Mouse (Mus musculus) G1E (cell line): ENCODE measurements around the gene Btbd9. TPM values are rescaled to one million over a fixed set of nuclear protein-coding genes. Genes with fewer than 3 reads are reported as not detected.

Experiments used
- ATAC-seq: 2 replicates; pipeline ENCODE4 v1.8.0; 2016; ENCODE audit warnings: mild to moderate bottlenecking; ENCODE audit not compliant: insufficient number of reproducible peaks, poor library complexity, low FRiP score, severe bottlenecking; ENCODE audit errors: extremely low read depth
- DNase-seq: peaks from one replicate; pipeline ENCODE4 v3.0.0; 2012; ENCODE audit warnings: low spot score
- H3K27me3 ChIP-seq: 2 replicates; pipeline ENCODE4 v1.6.1; 2012; ENCODE audit warnings: mild to moderate bottlenecking, low read length, inconsistent platforms; ENCODE audit not compliant: insufficient read depth
- H3K36me3 ChIP-seq: replicated peaks from 2 replicates; pipeline ENCODE3; 2012; ENCODE audit warnings: mild to moderate bottlenecking, inconsistent platforms
- H3K4me1 ChIP-seq: 2 replicates; pipeline ENCODE4 v1.6.1; 2012; ENCODE audit warnings: low read depth, low read length, inconsistent platforms, mixed read lengths; ENCODE audit not compliant: insufficient read depth
- H3K4me3 ChIP-seq: 2 replicates; pipeline ENCODE4 v1.5.1; 2012; ENCODE audit warnings: low read depth, mild to moderate bottlenecking, inconsistent platforms, low read length, moderate library complexity, mixed read lengths
- H3K9me3 ChIP-seq: replicated peaks from 2 replicates; pipeline ENCODE4 v1.6.1; 2012; ENCODE audit warnings: inconsistent platforms
- CTCF ChIP-seq: IDR thresholded peaks from 2 replicates; pipeline ENCODE4 v1.5.1; 2012; ENCODE audit warnings: low read depth, low read length, inconsistent platforms, mixed read lengths
- GATA1 ChIP-seq: IDR thresholded peaks from 2 replicates; pipeline ENCODE4 v1.6.1; 2012; ENCODE audit warnings: borderline replicate concordance, low read length, inconsistent platforms, mixed read lengths
- GATA2 ChIP-seq: IDR thresholded peaks from 2 replicates; pipeline ENCODE4 v1.6.1; 2012; ENCODE audit warnings: low read depth, low read length, inconsistent platforms, borderline replicate concordance
- POLR2AphosphoS5 ChIP-seq: IDR thresholded peaks from 2 replicates; pipeline ENCODE4 v1.6.1; 2012; ENCODE audit warnings: low read depth, low read length, inconsistent platforms; ENCODE audit not compliant: insufficient replicate concordance
- TAL1 ChIP-seq: conservative IDR thresholded peaks from 2 replicates; pipeline ENCODE4 v1.6.1; 2012; ENCODE audit warnings: low read depth, low read length, inconsistent platforms, mixed read lengths
- polyA plus RNA-seq: library from polyadenylated mRNA; stranded (reverse); fragments of >175 nt; gene quantifications from 2 replicates; pipeline ENCODE4 v1.2.3, GENCODE M21; 2012
- total RNA-seq, 2 experiments: library from RNA; stranded (forward) in 1 of 2; stranded (reverse) in 1 of 2; fragments of 200-1000 nt in 1 of 2; fragments of >200 nt in 1 of 2; fragmentation: Nextera tagmentation in 1 of 2; gene quantifications; 2 replicates each; pipeline ENCODE4 v1.2.3; 2014 to 2017

The Btbd9 gene
- total and polyA plus RNA-seq, 3 experiments = 33.6 to 68.4 (median 57.5) TPM

DNA sequence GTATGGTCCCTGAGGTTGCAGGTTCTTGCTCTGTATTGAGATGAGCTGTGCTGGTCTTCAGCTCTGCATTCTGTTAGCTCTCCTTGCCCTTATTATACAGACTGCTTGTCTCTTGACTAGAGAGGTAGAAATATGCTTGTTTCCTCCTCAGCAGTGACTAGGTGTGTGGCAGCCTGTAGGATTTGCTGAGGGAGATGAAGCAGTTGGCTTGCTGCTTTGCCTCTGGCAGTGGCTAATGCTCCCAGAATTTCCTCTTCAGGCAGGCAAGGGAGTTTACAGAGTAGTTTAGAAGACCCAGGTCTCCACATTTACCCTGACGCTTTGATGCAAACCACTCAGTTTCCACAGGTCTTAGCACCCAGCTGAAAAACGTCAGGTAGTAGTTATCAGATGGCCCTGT, 382.7 kb downstream of the Btbd9 start:
- DNase-seq (no peak), ATAC-seq (no peak)
- no peak for TF ChIP-seq GATA1
- TF ChIP-seq GATA2 = no peak
- no peak for TF ChIP-seq TAL1
- no peak for TF ChIP-seq CTCF
- TF ChIP-seq POLR2AphosphoS5 = no peak
- Histone ChIP-seq H3K9me3 (no peaks in the 10 kb centered on the region), H3K27me3 (no peaks in the 10 kb centered on the region), H3K4me3 (no peak overlapping the region), H3K36me3 (peaks cover 81% of the 10 kb centered on the region), H3K4me1 (no peaks in the 10 kb centered on the region; the same call in none of the 2 replicates)

DNA sequence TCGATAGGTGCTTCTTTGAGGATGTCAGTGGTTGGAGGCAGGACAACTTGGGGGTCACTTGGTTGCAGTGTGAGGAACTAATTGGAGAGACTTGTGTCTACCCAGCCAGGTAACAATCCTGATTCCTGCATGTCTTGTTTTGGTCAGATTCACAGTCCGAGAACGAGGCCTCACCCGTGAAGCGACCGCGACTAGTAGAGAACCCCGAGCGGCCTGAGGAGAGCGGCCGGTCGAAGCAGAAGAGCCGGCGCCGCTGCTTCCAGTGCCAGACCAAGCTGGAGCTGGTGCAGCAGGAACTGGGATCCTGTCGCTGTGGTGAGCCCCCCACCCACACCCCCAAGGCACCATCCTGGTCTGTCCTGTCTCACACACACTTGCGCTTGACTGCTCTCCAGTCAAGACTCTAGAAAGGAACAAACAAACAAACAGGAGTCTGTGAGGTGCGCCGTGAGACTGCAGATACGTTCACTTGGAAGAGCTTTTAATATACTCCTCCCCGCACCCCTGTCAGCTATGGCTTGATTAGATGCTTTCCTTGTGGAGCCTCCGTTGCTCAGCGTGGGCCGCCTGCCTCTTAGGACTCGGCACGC, 383.8 kb downstream of the Btbd9 start:
- Histone ChIP-seq H3K36me3 (peaks cover 72% of the 10 kb centered on the region), H3K4me1 (peaks cover 6% of the 10 kb centered on the region), H3K27me3 (no peaks in the 10 kb centered on the region), H3K4me3 (no peak overlapping the region), H3K9me3 (no peaks in the 10 kb centered on the region)
- no peak for TF ChIP-seq CTCF
- TF ChIP-seq POLR2AphosphoS5 = no peak
- TF ChIP-seq GATA2 = no peak
- TF ChIP-seq GATA1 = no peak
- TF ChIP-seq TAL1 = no peak
- ATAC-seq (no peak), DNase-seq (no peak)

DNA sequence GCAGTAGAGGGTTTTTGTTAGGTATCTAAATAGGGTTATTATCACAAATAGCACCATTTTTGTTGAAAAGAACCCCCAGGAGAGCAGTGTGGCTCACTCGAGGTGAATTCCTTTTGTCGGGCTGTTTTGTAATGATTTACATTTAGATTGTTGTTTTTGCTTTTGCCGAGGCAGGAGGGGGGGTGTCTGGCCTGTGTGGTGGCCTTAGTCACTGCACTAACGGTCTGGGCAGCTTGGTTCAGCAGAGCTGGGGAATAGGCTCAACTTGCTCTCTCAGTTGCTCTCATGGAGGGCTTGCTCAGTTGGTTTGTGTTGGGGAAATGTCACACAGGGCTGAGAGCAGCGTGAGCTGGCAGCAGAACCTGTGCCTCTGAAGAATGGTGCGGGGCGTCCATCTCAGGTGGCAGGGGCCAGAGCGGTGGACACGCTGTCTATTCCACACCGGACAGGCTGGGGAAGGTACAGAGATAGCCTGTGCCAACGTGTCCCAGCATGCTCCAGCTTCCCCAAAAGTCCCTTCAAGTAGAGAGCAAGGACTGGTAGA, 385.1 kb downstream of the Btbd9 start:
- Histone ChIP-seq H3K27me3 (no peaks in the 10 kb centered on the region), H3K4me3 (no peak overlapping the region), H3K9me3 (no peaks in the 10 kb centered on the region), H3K36me3 (peaks cover 60% of the 10 kb centered on the region), H3K4me1 (peaks cover 8% of the 10 kb centered on the region)
- no peak for DNase-seq
- TF ChIP-seq CTCF = no peak
- no peak for TF ChIP-seq POLR2AphosphoS5
- no peak for TF ChIP-seq GATA2
- no peak for TF ChIP-seq GATA1
- TF ChIP-seq TAL1 = no peak
- ATAC-seq = no peak

DNA sequence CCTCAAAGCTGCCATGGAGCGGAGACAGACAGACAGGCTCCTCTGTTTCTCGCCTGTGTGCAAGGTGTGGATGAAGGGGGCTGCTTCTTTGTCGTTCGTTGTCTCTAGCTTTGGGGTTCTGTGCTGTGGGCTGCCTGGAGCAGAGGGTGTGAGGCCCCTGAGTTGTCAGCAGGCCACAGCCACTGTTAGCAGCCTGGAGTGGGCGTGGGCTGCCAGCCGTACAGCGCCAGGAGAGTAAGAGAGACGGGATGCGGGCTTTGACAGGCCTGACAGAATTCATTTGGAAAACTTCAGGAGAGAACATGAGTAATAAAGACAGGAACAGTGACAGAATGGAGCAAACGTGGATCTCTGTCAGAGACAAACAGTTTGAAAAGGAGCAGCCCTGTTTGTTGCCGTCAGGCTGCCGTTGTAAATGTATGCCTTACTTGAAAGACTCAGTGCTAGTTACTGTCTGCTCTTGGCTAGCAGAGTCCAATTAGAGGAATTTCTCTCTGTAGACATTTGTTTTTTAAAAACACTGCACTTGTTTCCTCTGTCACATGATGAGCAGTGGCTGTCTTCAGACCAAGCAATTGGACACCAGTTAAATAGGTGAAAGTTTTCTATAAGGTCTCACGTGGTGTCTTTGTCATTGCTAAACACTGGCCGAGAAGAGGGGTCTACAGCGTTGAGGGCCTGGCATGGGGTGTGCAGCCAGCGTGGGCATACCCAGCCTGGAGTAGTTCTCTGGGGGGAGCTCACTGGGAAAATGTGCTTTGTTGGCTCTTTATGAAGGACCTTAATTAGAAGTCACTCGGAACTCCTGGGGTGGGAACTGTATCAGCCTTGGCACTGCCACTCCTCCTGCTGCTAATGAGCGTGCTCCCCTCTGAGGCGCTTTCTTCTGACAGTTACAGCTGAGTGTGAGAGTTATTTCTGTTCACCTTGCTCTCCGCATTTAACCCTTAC, 388.0 kb downstream of the Btbd9 start:
- H3K9me3 ChIP-seq = no peaks in the 10 kb centered on the region
- no peaks in the 10 kb centered on the region for H3K27me3 ChIP-seq
- H3K36me3 ChIP-seq = peaks cover 45% of the 10 kb centered on the region
- TF ChIP-seq POLR2AphosphoS5 (no peak), GATA1 (no peak), CTCF (no peak), GATA2 (no peak), TAL1 (no peak)
- ATAC-seq = no peak
- no peak for DNase-seq
- H3K4me3 ChIP-seq = no peak overlapping the region
- peaks cover 10% of the 10 kb centered on the region for H3K4me1 ChIP-seq

DNA sequence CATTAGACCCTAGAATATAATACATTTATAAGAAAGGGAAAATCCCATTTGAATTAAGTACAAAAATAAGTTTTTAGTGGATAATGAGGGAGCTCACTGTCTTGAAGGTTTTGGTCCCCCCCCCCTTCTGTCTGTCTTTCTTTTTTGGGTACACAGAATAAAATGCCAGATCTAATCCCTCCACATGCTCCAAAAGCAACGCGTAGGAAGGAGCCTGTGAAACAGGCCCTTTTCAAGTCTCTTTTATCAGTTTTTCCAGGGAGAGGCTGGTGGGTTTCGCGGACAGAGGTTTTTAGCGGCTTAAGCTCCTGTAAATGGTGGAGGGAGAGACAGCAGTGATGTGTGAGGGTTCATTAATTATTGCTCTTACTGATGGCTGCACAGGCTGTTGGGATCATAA, 388.7 kb downstream of the Btbd9 start:
- H3K36me3 ChIP-seq = peaks cover 38% of the 10 kb centered on the region
- H3K4me3 ChIP-seq = no peak overlapping the region
- TF ChIP-seq TAL1 (no peak), POLR2AphosphoS5 (no peak), GATA2 (no peak), GATA1 (no peak), CTCF (no peak)
- peaks cover 10% of the 10 kb centered on the region for H3K4me1 ChIP-seq
- no peaks in the 10 kb centered on the region for H3K9me3 ChIP-seq
- ATAC-seq (no peak), DNase-seq (no peak)
- H3K27me3 ChIP-seq = no peaks in the 10 kb centered on the region

DNA sequence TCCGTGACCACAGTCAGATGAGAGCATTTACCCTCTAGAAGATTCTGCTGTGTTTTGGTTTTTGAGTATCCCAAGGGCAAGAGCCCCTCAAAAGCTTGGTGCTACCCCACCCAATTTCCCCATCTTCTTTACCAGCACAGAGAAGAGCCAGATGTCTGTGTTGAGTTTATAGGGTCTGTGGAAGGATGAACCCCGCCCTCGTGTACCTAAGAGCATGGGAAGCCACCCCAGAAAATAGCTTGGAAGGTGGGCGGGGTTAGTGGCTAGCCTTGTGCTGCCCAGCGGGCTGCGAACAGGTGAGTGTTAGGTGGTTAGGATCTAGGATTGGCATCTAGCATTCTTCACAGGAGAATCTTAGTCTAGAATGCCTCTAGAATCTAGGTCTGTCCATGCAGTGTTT, 389.1 kb downstream of the Btbd9 start:
- TF ChIP-seq POLR2AphosphoS5 (no peak), GATA1 (no peak), GATA2 (no peak), TAL1 (no peak), CTCF (no peak)
- Histone ChIP-seq H3K4me1 (peaks cover 13% of the 10 kb centered on the region), H3K36me3 (peaks cover 33% of the 10 kb centered on the region), H3K4me3 (no peak overlapping the region), H3K9me3 (no peaks in the 10 kb centered on the region), H3K27me3 (no peaks in the 10 kb centered on the region)
- ATAC-seq (no peak), DNase-seq (no peak)

DNA sequence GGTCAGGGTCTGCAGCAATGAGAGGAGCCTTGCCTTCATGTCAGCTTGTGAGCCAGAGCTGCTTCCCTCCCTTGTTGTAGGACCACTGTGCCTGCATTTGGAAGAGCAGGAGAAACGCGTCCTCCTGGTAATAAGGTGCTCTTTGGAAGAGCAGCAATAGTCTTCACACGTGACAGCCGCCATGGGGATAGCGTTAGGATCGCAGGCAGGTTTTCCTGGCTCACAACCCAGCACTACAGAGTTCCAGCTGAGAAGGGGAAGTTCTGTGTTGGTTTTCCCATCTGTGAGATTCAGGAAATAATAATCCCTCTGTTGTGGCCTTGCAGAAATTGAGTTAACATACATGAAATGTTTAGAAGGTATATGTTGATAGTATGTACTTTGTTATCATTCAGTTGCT, 392.7 kb downstream of the Btbd9 start:
- Histone ChIP-seq H3K4me1 (peaks cover 25% of the 10 kb centered on the region), H3K27me3 (no peaks in the 10 kb centered on the region), H3K4me3 (no peak overlapping the region), H3K36me3 (peaks cover 16% of the 10 kb centered on the region), H3K9me3 (no peaks in the 10 kb centered on the region)
- TF ChIP-seq TAL1 = no peak
- TF ChIP-seq GATA1 = no peak
- TF ChIP-seq GATA2 = no peak
- no peak for TF ChIP-seq CTCF
- TF ChIP-seq POLR2AphosphoS5 = no peak
- ATAC-seq = no peak
- DNase-seq = no peak
